Mouse (Mus musculus) frontal cortex, postnatal 25 days (tissue): ENCODE measurements at regions not wholly inside any gene's neighbourhood (a gene's known extent, or its start where the extent isn't known, plus 50 kb on each side); places are given as distances from the start of the nearest gene placed in this dataset.

Source experiments
- DNase-seq, 2 experiments: peaks; one replicate each; pipeline ENCODE4 v3.0.0; 2022; ENCODE audit warnings: low spot score in 2 of 2

DNA sequence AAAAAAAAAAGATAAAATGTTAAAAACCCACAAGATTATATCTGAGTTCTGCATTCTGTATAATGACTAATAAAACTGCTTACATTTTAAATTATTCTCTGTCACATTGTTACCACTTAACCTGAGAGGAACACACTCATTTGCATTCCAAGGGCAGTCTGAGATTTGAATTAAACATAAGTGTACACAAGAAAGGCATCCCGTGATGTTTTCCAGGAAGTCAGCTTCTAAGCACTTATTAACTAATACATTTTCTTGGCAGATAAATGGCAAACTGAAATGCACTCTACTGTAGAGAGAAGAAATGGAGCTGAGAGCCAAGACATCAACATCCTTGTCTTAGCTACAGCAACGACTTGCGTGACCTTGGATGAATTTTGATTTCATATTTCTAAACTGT lies 516.5 kb downstream of the Cdh9 start:
- no peak for DNase-seq

- DNase-seq, result no peak
These were observed 560.7 kb downstream of the Cdh9 start for GRCm38 (mm10) chr15:17289221-17289620.
